10 mouse cellular contexts compared by ENCODE assay signal in the genomic region with DNA sequence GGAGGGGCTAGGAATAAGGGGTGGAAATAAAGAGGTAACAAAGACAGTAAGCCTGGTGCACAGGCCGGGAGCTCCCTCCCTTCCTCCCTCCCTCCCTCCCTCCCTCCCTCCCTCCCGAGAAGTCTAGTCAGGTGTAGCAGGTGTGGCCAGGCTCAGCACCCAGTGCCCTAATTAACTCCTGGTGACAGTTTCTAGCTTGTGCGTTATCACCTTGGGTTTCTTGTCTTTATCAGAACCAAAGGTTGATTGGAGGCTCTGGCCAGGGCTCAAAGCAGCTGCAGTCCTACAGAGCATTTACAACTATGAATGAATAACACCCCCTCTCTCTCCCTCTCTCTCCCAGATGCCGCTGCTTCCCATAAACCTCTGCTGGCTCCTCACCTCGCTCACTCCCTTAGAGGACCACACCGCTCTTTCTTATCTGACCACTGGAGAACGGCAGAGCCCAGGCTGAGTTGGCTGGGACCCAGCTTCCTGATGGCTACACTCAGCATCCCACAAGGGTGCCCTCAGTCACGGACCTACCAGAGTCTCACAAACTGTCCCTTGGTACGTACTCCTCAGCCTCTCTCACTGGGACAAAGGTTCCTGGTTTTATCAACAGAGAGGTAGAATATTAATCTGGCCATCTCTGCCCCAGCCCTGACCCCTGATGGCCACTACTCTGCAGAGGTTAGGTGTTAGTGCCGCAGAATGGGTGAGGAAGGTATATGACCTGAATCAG. TPM values are rescaled to one million over a fixed set of nuclear protein-coding genes. Genes with fewer than 3 reads are reported as not detected.
DNase-seq lines count a peak whose midpoint lies in the region; ATAC-seq and TF ChIP-seq lines count a peak whose summit lies in the region.
"Had no signal": no experiment of that assay in that cellular context is flagged by ENCODE, and none has a peak within 500 bp of the region (broad histone marks: within the 10 kb centered on the region; RNA-seq: fewer than 3 reads in every experiment).

No protein-coding gene starts in this region.

- no peak overlapping the region for H3K9ac ChIP-seq in heart, embryonic 15.5 days
- no peak overlapping the region for H3K9ac ChIP-seq in embryonic facial prominence, embryonic 15.5 days
- no peak overlapping the region for H3K9ac ChIP-seq in kidney, postnatal 0 days (ENCODE audit: low read depth, low read length)

- no peaks in the 10 kb centered on the region for H3K9me3 ChIP-seq in heart, embryonic 15.5 days (replicated peaks)
- no peaks in the 10 kb centered on the region for H3K9me3 ChIP-seq in embryonic facial prominence, embryonic 15.5 days (replicated peaks)
- H3K9me3 ChIP-seq in kidney, postnatal 0 days (replicated peaks; ENCODE audit: low read length), result no peaks in the 10 kb centered on the region

- DNase-seq in heart, postnatal 36 days, result no peak
- DNase-seq in kidney, postnatal 0 days (ENCODE audit: low spot score), result no peak
- DNase-seq in frontal cortex, postnatal 36 days (ENCODE audit: low spot score in 2 of 2), result no peak
- DNase-seq in left cerebral cortex, adult 8-10 months (ENCODE audit: low spot score in 2 of 2), result no peak
- DNase-seq in gastrocnemius, adult 18-20 months (ENCODE audit: low spot score), result no peak
- DNase-seq: cerebellum, adult 9-11 months; lung, adult 18-20 months had no signal

- intact Hi-C loops in heart, postnatal 36 days (cut with DNase I), result no loop called here

- H3K4me2 ChIP-seq in heart, embryonic 15.5 days, result 0 out of 2 replicates have a peak overlapping the region, but pooled peaks have one; percentile 13
- H3K4me2 ChIP-seq in embryonic facial prominence, embryonic 15.5 days (replicated peaks), result no peak overlapping the region
- H3K4me2 ChIP-seq in kidney, postnatal 0 days (ENCODE audit: low read length), result peak overlapping the region; percentile 13; the same call in 1 of the 2 replicates

- peaks cover 38% of the 10 kb centered on the region for H3K4me1 ChIP-seq in heart, embryonic 15.5 days (replicated peaks)
- peaks cover 18% of the 10 kb centered on the region for H3K4me1 ChIP-seq in embryonic facial prominence, embryonic 15.5 days
- peaks cover 29% of the 10 kb centered on the region for H3K4me1 ChIP-seq in kidney, postnatal 0 days (replicated peaks; ENCODE audit: insufficient read depth, low read length)

- no peaks in the 10 kb centered on the region for H3K36me3 ChIP-seq in heart, embryonic 15.5 days
- H3K36me3 ChIP-seq in embryonic facial prominence, embryonic 15.5 days, result no peaks in the 10 kb centered on the region
- no peaks in the 10 kb centered on the region for H3K36me3 ChIP-seq in kidney, postnatal 0 days (ENCODE audit: insufficient read depth, low read length)

- ATAC-seq in heart, embryonic 15.5 days (replicated peaks; ENCODE audit: insufficient number of reproducible peaks, insufficient read depth, low FRiP score, low read depth), result 0 out of 2 replicates have a peak, but pooled peaks have one; percentile 25
- ATAC-seq in embryonic facial prominence, embryonic 15.5 days (ENCODE audit: insufficient number of reproducible peaks, low FRiP score, low TSS enrichment, low read depth), result 0 out of 2 replicates have a peak, but pooled peaks have one; percentile 17
- peak; percentile 47 for ATAC-seq in kidney, postnatal 0 days (replicated peaks; ENCODE audit: low FRiP score, low read depth)
- peak; percentile 9; the same call in 1 of the 2 replicates for ATAC-seq in megakaryocyte progenitor cell, adult 5-6 weeks (replicated peaks; ENCODE audit: poor library complexity)

- no peak overlapping the region for H3K4me3 ChIP-seq in heart, embryonic 15.5 days
- no peak overlapping the region for H3K4me3 ChIP-seq in embryonic facial prominence, embryonic 15.5 days (replicated peaks)
- no peak overlapping the region for H3K4me3 ChIP-seq in kidney, postnatal 0 days (replicated peaks; ENCODE audit: low read depth, low read length)

- 21% methylated on average over 10 of the region's 10 CpGs for WGBS in heart, embryonic 15.5 days
- 50% methylated on average over 10 of the region's 10 CpGs for WGBS in embryonic facial prominence, embryonic 15.5 days
- 26% methylated on average over 10 of the region's 10 CpGs for WGBS in kidney, postnatal 0 days

- H3K27ac ChIP-seq in heart, embryonic 15.5 days, result no peak overlapping the region
- no peak overlapping the region for H3K27ac ChIP-seq in embryonic facial prominence, embryonic 15.5 days (replicated peaks)
- peak overlapping the region; percentile 75 for H3K27ac ChIP-seq in kidney, postnatal 0 days

- no peaks in the 10 kb centered on the region for H3K27me3 ChIP-seq in heart, embryonic 15.5 days
- H3K27me3 ChIP-seq in embryonic facial prominence, embryonic 15.5 days, result no peaks in the 10 kb centered on the region
- no peaks in the 10 kb centered on the region for H3K27me3 ChIP-seq in kidney, postnatal 0 days (ENCODE audit: insufficient read depth, low read length)

- TF ChIP-seq CTCF in kidney, postnatal 0 days (IDR thresholded peaks at IDR 0.05; ENCODE audit: low read depth), result no peak

RNA-seq across cellular contexts. Expression of a gene that starts 50.9 kb away (rescaled TPM):
- polyA plus RNA-seq in heart, embryonic 15.5 days (2015; fragmentation: Nextera tagmentation; extraction: Ambion mirVana), result 6.6 and 8.7 TPM in 2 replicates
- total RNA-seq in heart, postnatal 36 days (2021), result 10 to 100 TPM; 26.4 to 31.6 TPM
- 22.8 and 23.1 TPM in 2 replicates for polyA plus RNA-seq in embryonic facial prominence, embryonic 15.5 days (2015; fragmentation: Nextera tagmentation; extraction: Ambion mirVana)
- polyA plus RNA-seq in kidney, postnatal 0 days (2015; fragmentation: Nextera tagmentation; extraction: Ambion mirVana), result 18.7 and 21.3 TPM in 2 replicates
- total RNA-seq in megakaryocyte progenitor cell, adult 5-6 weeks (2015), result 269 and 286 TPM in 2 replicates
- total RNA-seq in megakaryocyte progenitor cell, adult 5-6 weeks (2017), result 98.9 and 112 TPM in 2 replicates
- 10 to 100 TPM; 19.9 to 27.1 (median 24.2) TPM for total RNA-seq in left cerebral cortex, adult 8-10 months (2022)
- total RNA-seq in gastrocnemius, adult 18-20 months (2021), result 10 to 100 TPM in 1 of 2 experiments, 1 to 10 TPM in 1; 7.4 to 10.8 TPM
